Mouse (Mus musculus): ENCODE results near the gene Eif4enif1. TPM values are rescaled to one million over a fixed set of nuclear protein-coding genes. Genes with fewer than 3 reads are reported as not detected.

The Eif4enif1 gene
- polyA plus RNA-seq (2017; shearing (Covaris generic)): 10 to 100 TPM; 53.7 to 58.1 TPM

GRCm38 (mm10) chr11:3202231-3202701 lies at the start of gene Eif4enif1:
Gene Eif4enif1, plus strand, starts transcription at chr11:3202392.

GRCm38 (mm10) chr11:3193363-3193762 lies 8.8 kb upstream of the Eif4enif1 start, which contains the start of gene Sfi1:
Gene Sfi1, minus strand, starts transcription at chr11:3193463.

DNA sequence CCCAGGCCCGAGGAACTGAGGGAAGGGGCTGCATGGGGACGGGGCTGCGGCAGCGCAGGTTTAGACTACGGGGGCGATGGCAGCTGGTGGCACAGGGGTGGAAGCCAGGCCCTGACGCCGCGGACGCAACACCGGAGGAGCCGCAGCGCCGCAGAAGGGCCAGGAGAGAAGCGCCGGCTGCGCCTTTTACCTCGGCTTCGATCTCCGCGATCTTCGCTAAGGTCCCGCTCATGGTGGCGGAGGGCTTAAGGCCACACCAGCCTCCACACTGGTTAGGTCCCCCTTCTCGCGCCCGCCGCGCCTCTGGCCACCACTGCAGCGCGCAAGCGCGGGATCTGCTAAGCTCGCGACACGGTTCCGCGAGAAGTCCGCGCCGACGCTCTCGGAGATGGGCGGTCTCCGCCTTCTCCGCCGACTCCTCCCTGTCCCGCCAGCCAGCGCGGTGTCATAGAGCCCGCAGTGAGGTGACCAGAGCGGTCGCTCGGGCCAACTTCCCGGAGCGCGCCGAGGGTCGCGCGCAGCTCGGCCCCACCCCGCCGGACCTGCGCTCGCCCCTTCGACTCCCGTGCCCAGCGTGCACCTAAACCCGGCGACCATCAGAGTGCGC lies 64.0 kb downstream of the Eif4enif1 start, which contains the start of gene Drg1:
TSS of gene Drg1 (minus strand) at position 337 of the 607 bp plus-strand sequence.

GRCm38 (mm10) chr11:3288521-3289301 lies 86.5 kb downstream of the Eif4enif1 start, which contains the start of gene Patz1:
Gene Patz1, plus strand, starts transcription at chr11:3288874.

Other genes starting within 250 kb of the Eif4enif1 start
- gene Sfi1, start 8.9 kb upstream of the Eif4enif1 start, polyA plus RNA-seq (2017; shearing (Covaris generic)): 10 to 100 TPM; 52.1 to 98.4 TPM
- gene Drg1, start 64.0 kb downstream of the Eif4enif1 start, polyA plus RNA-seq (2017; shearing (Covaris generic)): 100 to 1,000 TPM; 151 to 161 TPM
- 10 to 100 TPM; 42.9 to 47.2 TPM for gene Patz1, start 86.5 kb downstream of the Eif4enif1 start, polyA plus RNA-seq (2017; shearing (Covaris generic))
- gene Pik3ip1, start 128.0 kb downstream of the Eif4enif1 start, polyA plus RNA-seq (2017; shearing (Covaris generic)): 100 to 1,000 TPM; 136 to 186 TPM
- gene Limk2, start 206.8 kb downstream of the Eif4enif1 start, polyA plus RNA-seq (2017; shearing (Covaris generic)): 100 to 1,000 TPM in 1 of 2 experiments, 10 to 100 TPM in 1; 96.5 to 112 TPM
- gene Rnf185, start 250.0 kb downstream of the Eif4enif1 start, polyA plus RNA-seq (2017; shearing (Covaris generic)): 10 to 100 TPM; 24.8 to 29.1 TPM

Measured in inflammation-experienced regulatory T-cells (primary cell).